Mouse (Mus musculus) limb, embryonic 14.5 days (tissue): ENCODE data around the gene P3h3. TPM values are rescaled to one million over a fixed set of nuclear protein-coding genes. Genes with fewer than 3 reads are reported as not detected.
A peak's percentile ranks its signal among the peaks of the same experiment; 100 is the strongest.

Experiments
- ATAC-seq: fragments of 200-750 bp; cut with Nextera tagmentation; 2 replicates; pipeline ENCODE4 v1.8.0; 2017; ENCODE audit warnings: low read depth, moderate number of reproducible peaks, moderate TSS enrichment; ENCODE audit not compliant: low FRiP score
- DNase-seq: peaks from one replicate; pipeline ENCODE4 v3.0.0-alpha.2; 2015; ENCODE audit warnings: low spot score
- H3K27ac ChIP-seq: fragments of 300-500 bp; sonication (generic); replicated peaks from 2 replicates; pipeline ENCODE4 v1.5.1; 2014; ENCODE audit warnings: low read depth, mild to moderate bottlenecking, low read length, moderate library complexity, mixed read lengths
- H3K27me3 ChIP-seq: fragments of 300-500 bp; sonication (generic); 2 replicates; pipeline ENCODE4 v1.6.1; 2014; ENCODE audit warnings: low read length, mixed read lengths; ENCODE audit not compliant: control insufficient read depth, insufficient read depth
- H3K36me3 ChIP-seq: fragments of 300-500 bp; sonication (generic); 2 replicates; pipeline ENCODE4 v1.6.1; 2014; ENCODE audit warnings: mild to moderate bottlenecking, low read length, moderate library complexity, mixed read lengths; ENCODE audit not compliant: control insufficient read depth, insufficient read depth
- H3K4me1 ChIP-seq: fragments of 300-500 bp; sonication (generic); 2 replicates; pipeline ENCODE4 v1.6.1; 2014; ENCODE audit warnings: antibody characterized with exemption, low read length, mixed read lengths; ENCODE audit not compliant: control insufficient read depth, insufficient read depth
- H3K4me2 ChIP-seq: fragments of 300-500 bp; sonication (generic); replicated peaks from 2 replicates; pipeline ENCODE4 v1.6.1; 2014; ENCODE audit warnings: low read depth, mild to moderate bottlenecking, low read length, moderate library complexity; ENCODE audit not compliant: severe bottlenecking
- H3K4me3 ChIP-seq: fragments of 300-500 bp; sonication (generic); replicated peaks from 2 replicates; pipeline ENCODE4 v1.5.1; 2014; ENCODE audit warnings: low read length
- H3K9ac ChIP-seq: fragments of 300-500 bp; sonication (generic); 2 replicates; pipeline ENCODE4 v1.6.1; 2014; ENCODE audit warnings: mild to moderate bottlenecking, low read depth, low read length, moderate library complexity; ENCODE audit not compliant: severe bottlenecking
- H3K9me3 ChIP-seq: fragments of 300-500 bp; sonication (generic); 2 replicates; pipeline ENCODE4 v1.6.1; 2016; ENCODE audit warnings: low read length; ENCODE audit not compliant: control insufficient read depth
- POLR2A ChIP-seq: fragments of 200-500 bp; IDR thresholded peaks from 2 replicates; pipeline ENCODE4 v1.8.0; 2012; ENCODE audit warnings: inconsistent platforms, mild to moderate bottlenecking, moderate library complexity, borderline replicate concordance; ENCODE audit not compliant: insufficient read depth, insufficient read length; ENCODE audit errors: extremely low read depth
- WGBS: fragments of 180-500 bp; shearing (Covaris S2); extraction: QIAGEN DNeasy Blood & Tissue Kit; methylation state at CpG from one replicate; pipeline ENCODE4 v1.1.7; 2014; 5-methylcytosine and 5-hydroxymethylcytosine counted together
- polyA plus RNA-seq, 2 experiments: library from polyadenylated mRNA; depleted of rRNA in 1 of 2; stranded (reverse) in 1 of 2; unstranded in 1 of 2; fragments of >200 nt; fragmentation: Nextera tagmentation in 1 of 2; extraction: Ambion mirVana in 1 of 2; gene quantifications; 2 replicates each; pipeline versions ENCODE4 v1.2.1 to v1.2.3; 2012 to 2014

The P3h3 gene
- polyA plus RNA-seq, 2 experiments, result 57.5 to 339 TPM

DNA sequence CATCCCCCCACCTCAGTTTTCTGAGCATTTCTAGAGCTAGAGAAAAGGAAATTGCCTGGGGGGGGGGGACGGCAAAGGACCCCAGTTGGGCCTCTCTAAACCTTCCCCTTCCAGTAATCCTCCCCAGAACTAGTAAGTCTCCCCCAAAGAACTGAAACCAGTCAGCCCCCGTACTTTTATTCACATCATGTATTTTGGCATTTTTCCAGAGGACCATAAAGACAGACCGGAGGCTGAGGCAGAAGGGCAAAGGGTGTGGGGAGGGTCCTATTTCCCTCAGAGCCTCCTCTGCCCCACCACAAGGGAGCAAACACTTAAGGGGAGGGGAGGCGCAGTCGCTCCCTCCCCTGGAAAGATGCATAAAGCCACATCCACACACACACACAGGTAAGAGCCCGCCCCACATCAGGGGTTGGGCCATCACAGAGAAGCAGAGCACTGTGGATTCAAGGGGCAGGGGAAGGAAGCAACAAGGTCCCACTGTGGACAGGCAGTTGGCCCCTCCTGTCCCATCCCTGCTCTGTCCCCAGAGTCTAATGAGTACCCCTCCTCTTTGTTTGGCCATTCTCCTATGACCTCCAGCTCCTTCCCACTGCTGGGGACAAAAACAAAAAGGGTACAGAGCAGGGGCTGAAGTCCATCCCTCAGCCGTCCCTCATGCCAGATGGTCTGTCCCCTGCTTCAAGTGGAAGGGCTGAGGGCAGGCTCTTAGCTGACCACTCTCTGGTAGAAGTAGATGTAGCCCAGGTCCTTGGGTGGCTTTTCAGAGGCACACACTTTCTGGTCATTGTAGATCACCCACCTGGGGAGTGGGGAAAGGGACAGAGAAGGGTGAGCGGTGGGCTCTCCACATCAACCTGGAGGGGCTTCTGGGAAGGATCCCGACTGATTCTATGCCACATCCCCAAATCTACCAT is 42.4 kb downstream of the P3h3 start:
- H3K27ac ChIP-seq, result no peak overlapping the region
- no peak for DNase-seq
- H3K36me3 ChIP-seq, result peaks cover 76% of the 10 kb centered on the region
- H3K4me1 ChIP-seq, result peaks cover 23% of the 10 kb centered on the region
- H3K4me2 ChIP-seq, result peak overlapping the region; percentile 72; the same call in 1 of the 2 replicates
- H3K4me3 ChIP-seq, result no peak overlapping the region
- H3K9me3 ChIP-seq, result no peaks in the 10 kb centered on the region
- H3K9ac ChIP-seq, result no peak overlapping the region
- TF ChIP-seq POLR2A, result no peak
- no peaks in the 10 kb centered on the region for H3K27me3 ChIP-seq
- 55% methylated on average over 9 of the region's 9 CpGs for WGBS
- no peak for ATAC-seq

DNA sequence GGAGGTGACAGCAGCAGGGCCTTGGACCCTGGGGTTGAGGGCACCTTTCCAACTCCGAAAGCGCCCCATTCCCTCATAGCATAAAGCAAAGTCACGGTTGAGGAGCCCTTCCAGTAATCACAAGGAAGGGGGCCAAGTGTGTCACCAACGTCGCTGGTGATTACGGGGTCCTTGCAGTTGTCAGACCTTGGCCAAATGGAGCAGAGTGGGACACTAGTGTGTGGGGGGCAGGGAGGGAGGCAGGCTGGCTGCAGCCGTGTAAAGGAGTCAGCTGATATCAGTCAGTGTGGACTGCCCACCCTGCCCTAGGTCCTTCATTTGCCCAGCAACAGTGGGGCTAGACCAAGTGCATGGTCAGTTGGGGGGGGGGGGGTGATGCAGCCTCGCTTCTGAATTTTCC is 43.1 kb downstream of the P3h3 start:
- Histone ChIP-seq H3K27me3 (no peaks in the 10 kb centered on the region), H3K9ac (peak overlapping the region; percentile 65; the same call in 1 of the 2 replicates), H3K36me3 (peaks cover 72% of the 10 kb centered on the region), H3K4me3 (peak overlapping the region; percentile 48), H3K4me1 (peaks cover 28% of the 10 kb centered on the region), H3K4me2 (peak overlapping the region; percentile 72), H3K27ac (peak overlapping the region; percentile 79; the same call in 1 of the 2 replicates), H3K9me3 (no peaks in the 10 kb centered on the region)
- WGBS, result 23% methylated on average over 8 of the region's 8 CpGs
- DNase-seq (no peak), ATAC-seq (peak; percentile 16)
- no peak for TF ChIP-seq POLR2A

GRCm38 (mm10) chr6:124813933-124814332 is 43.6 kb downstream of the P3h3 start, which contains the start of gene Tpi1:
Gene Tpi1, minus strand, starts transcription at chr6:124814296.
- WGBS, result 0% methylated on average over 21 of the region's 22 CpGs
- H3K4me3 ChIP-seq, result peak within 1 kb of the TSS; percentile 48
- peak within 1 kb of the TSS; percentile 72 for H3K4me2 ChIP-seq
- TF ChIP-seq POLR2A, result peak; percentile 97; the same call in 1 of the 2 replicates
- ATAC-seq (peak; percentile 89), DNase-seq (peak; percentile 95)
- H3K27me3 ChIP-seq, result no peaks in the 10 kb centered on the region
- no peaks in the 10 kb centered on the region for H3K9me3 ChIP-seq
- H3K36me3 ChIP-seq, result peaks cover 67% of the 10 kb centered on the region
- peak within 1 kb of the TSS; percentile 79 for H3K27ac ChIP-seq
- peak within 1 kb of the TSS; percentile 65 for H3K9ac ChIP-seq
- peaks cover 28% of the 10 kb centered on the region for H3K4me1 ChIP-seq

DNA sequence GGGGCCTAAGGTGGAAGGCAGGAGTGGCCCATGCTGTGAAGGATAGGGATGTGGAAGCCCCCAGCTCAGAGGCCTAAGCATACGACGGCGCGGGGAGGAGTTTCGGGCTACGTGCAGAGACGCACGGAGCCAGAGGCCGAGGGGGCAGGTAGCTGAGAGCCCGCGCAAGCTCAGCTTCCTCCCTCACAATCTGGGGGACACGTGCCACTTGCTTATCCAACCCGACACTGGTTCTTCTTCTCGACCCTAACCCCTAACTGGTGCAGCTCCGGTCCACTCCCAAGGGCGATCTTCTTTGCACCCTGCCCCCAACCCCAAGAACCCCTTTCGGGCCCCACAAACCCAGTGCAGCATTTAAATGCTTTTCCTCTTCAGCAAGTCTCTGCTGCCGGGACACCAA is 44.1 kb downstream of the P3h3 start:
- Histone ChIP-seq H3K4me1 (peaks cover 28% of the 10 kb centered on the region), H3K9me3 (no peaks in the 10 kb centered on the region), H3K36me3 (peaks cover 62% of the 10 kb centered on the region), H3K27me3 (no peaks in the 10 kb centered on the region), H3K27ac (peak overlapping the region; percentile 79), H3K4me2 (peak overlapping the region; percentile 72), H3K4me3 (peak overlapping the region; percentile 48), H3K9ac (peak overlapping the region; percentile 65)
- 0% methylated on average over 18 of the region's 18 CpGs for WGBS
- DNase-seq (peak; percentile 87), ATAC-seq (peak; percentile 59)
- no peak for TF ChIP-seq POLR2A

DNA sequence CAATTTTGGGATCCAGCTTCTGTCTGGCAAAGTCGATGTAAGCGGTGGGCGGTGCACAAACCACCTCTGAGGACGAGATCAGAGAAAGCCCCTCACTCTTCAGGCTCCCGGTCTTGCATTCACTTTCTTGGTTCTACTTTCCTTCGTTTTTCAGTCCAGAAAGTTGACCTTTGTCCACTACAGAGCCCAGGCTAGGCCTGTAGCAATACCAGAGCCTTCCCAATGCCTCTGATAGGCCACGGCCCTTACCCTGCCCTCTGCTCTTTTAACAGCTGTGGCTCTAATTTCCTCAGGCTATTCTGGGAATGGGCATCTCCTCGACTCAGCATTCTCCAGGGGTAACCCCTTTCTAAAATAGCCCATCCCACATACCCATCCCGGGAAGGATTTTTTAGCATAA is 44.7 kb downstream of the P3h3 start:
- Histone ChIP-seq H3K4me3 (peak overlapping the region; percentile 48), H3K27ac (peak overlapping the region; percentile 79), H3K4me1 (peaks cover 33% of the 10 kb centered on the region), H3K36me3 (peaks cover 56% of the 10 kb centered on the region), H3K4me2 (peak overlapping the region; percentile 72), H3K9ac (peak overlapping the region; percentile 65), H3K9me3 (no peaks in the 10 kb centered on the region), H3K27me3 (no peaks in the 10 kb centered on the region)
- ATAC-seq (no peak), DNase-seq (no peak)
- no peak for TF ChIP-seq POLR2A
- 14% methylated on average over 9 of the region's 9 CpGs for WGBS
